ENCODE assay signal across 9 mouse cellular contexts in genomic region chr11:97971232-97971631, GRCm38 (mm10). TPM values are rescaled to one million over a fixed set of nuclear protein-coding genes. Genes with fewer than 3 reads are reported as not detected.
DNase-seq lines count a peak whose midpoint lies in the region; ATAC-seq and TF ChIP-seq lines count a peak whose summit lies in the region.
"Had no signal": no experiment of that assay in that cellular context is flagged by ENCODE, and none has a peak within 500 bp of the region (broad histone marks: within the 10 kb centered on the region; RNA-seq: fewer than 3 reads in every experiment).

No protein-coding gene starts in this region.

- no peaks in the 10 kb centered on the region for H3K27me3 ChIP-seq in forebrain, postnatal 0 days (ENCODE audit: insufficient read depth, low read length)
- H3K27me3 ChIP-seq in forebrain, embryonic 11.5 days (ENCODE audit: control insufficient read depth, insufficient read depth, low read length), result no peaks in the 10 kb centered on the region
- H3K27me3 ChIP-seq in Patski, result no peaks in the 10 kb centered on the region
- no peaks in the 10 kb centered on the region for H3K27me3 ChIP-seq in midbrain, embryonic 13.5 days
- H3K27me3 ChIP-seq: neural tube, embryonic 13.5 days had no signal

- 31% methylated on average over 7 of the region's 7 CpGs for WGBS in forebrain, postnatal 0 days
- WGBS in forebrain, embryonic 11.5 days, result 47% methylated on average over 7 of the region's 7 CpGs
- 7% methylated on average over 7 of the region's 7 CpGs for WGBS in olfactory bulb, adult 2 months
- WGBS in midbrain, embryonic 13.5 days, result 44% methylated on average over 7 of the region's 7 CpGs

- H3K4me1 ChIP-seq in forebrain, postnatal 0 days (ENCODE audit: insufficient read depth), result no peaks in the 10 kb centered on the region
- H3K4me1 ChIP-seq in forebrain, embryonic 11.5 days (replicated peaks; ENCODE audit: control insufficient read depth, insufficient read depth, low read length), result no peaks in the 10 kb centered on the region
- peaks cover 24% of the 10 kb centered on the region for H3K4me1 ChIP-seq in olfactory bulb, adult 2 months (ENCODE audit: control insufficient read depth, insufficient read depth, low read length)
- peaks cover 11% of the 10 kb centered on the region for H3K4me1 ChIP-seq in midbrain, embryonic 13.5 days (replicated peaks)

- peak; percentile 68 for DNase-seq in forebrain, postnatal 0 days
- no peak for DNase-seq in forebrain, embryonic 11.5 days (ENCODE audit: low spot score)
- no peak for DNase-seq in Patski (ENCODE audit: low read depth, low spot score)
- DNase-seq in gastrocnemius, postnatal 10 days, result peak; percentile 78
- peak; percentile 64 to 76 for DNase-seq in layer of hippocampus, postnatal 10 days (ENCODE audit: low spot score in 2 of 2)
- no peak for DNase-seq in kidney, adult 18-20 months

- CTCF ChIA-PET in Patski (lab: Charles Lee), result interaction anchor here (1.6 to 2.0 kb wide), 3 partner anchors 13 to 71 kb away, joined by 4 to 8 read pairs (median 7); no protein-coding TSS in a partner anchor

- ATAC-seq in forebrain, postnatal 0 days, result peak; percentile 74
- ATAC-seq in forebrain, embryonic 11.5 days (replicated peaks; ENCODE audit: low FRiP score), result no peak
- ATAC-seq in Patski, result peak; percentile 65
- no peak for ATAC-seq in midbrain, embryonic 13.5 days

- no peaks in the 10 kb centered on the region for H3K36me3 ChIP-seq in forebrain, postnatal 0 days (ENCODE audit: insufficient read depth)
- H3K36me3 ChIP-seq in forebrain, embryonic 11.5 days (ENCODE audit: control insufficient read depth, insufficient read depth, low read length), result no peaks in the 10 kb centered on the region
- no peaks in the 10 kb centered on the region for H3K36me3 ChIP-seq in midbrain, embryonic 13.5 days
- H3K36me3 ChIP-seq: neural tube, embryonic 13.5 days had no signal

- no peak for TF ChIP-seq POLR2A in olfactory bulb, adult 2 months (IDR thresholded peaks at IDR 0.05; ENCODE audit: insufficient read depth, low read depth, low read length)

- in situ Hi-C loops in Patski (cut with MboI; ENCODE audit: low pct_unique_long_range_greater_than_20kb), result no loop called here

- POLR2A ChIA-PET in Patski (lab: Charles Lee), result no interaction called here

- H3K9me3 ChIP-seq in forebrain, postnatal 0 days (ENCODE audit: low read length), result no peaks in the 10 kb centered on the region
- H3K9me3 ChIP-seq in forebrain, embryonic 11.5 days (ENCODE audit: control insufficient read depth, low read length), result no peaks in the 10 kb centered on the region
- H3K9me3 ChIP-seq in midbrain, embryonic 13.5 days, result no peaks in the 10 kb centered on the region
- H3K9me3 ChIP-seq: neural tube, embryonic 13.5 days had no signal

- H3K4me2 ChIP-seq in forebrain, postnatal 0 days (ENCODE audit: low read depth), result peak overlapping the region; percentile 17
- no peak overlapping the region for H3K4me2 ChIP-seq in forebrain, embryonic 11.5 days (ENCODE audit: low read depth, low read length, severe bottlenecking)
- no peak overlapping the region for H3K4me2 ChIP-seq in midbrain, embryonic 13.5 days (replicated peaks)
- H3K4me2 ChIP-seq: neural tube, embryonic 13.5 days had no signal

- no peak overlapping the region for H3K27ac ChIP-seq in forebrain, postnatal 0 days (ENCODE audit: low read depth, low read length)
- no peak overlapping the region for H3K27ac ChIP-seq in forebrain, embryonic 11.5 days (ENCODE audit: low read depth, low read length)
- H3K27ac ChIP-seq in olfactory bulb, adult 2 months (ENCODE audit: insufficient read depth, low read depth, low read length), result peak overlapping the region; percentile 97
- H3K27ac ChIP-seq in midbrain, embryonic 13.5 days, result no peak overlapping the region
- H3K27ac ChIP-seq: neural tube, embryonic 13.5 days had no signal

- no peak overlapping the region for H3K4me3 ChIP-seq in forebrain, postnatal 0 days (ENCODE audit: low read depth, low read length)
- no peak overlapping the region for H3K4me3 ChIP-seq in forebrain, embryonic 11.5 days (ENCODE audit: low read depth, low read length)
- peak overlapping the region; percentile 22 for H3K4me3 ChIP-seq in olfactory bulb, adult 2 months (ENCODE audit: insufficient read depth, low read depth, low read length)
- no peak overlapping the region for H3K4me3 ChIP-seq in midbrain, embryonic 13.5 days (replicated peaks)
- H3K4me3 ChIP-seq: neural tube, embryonic 13.5 days had no signal

- H3K9ac ChIP-seq in forebrain, postnatal 0 days, result no peak overlapping the region
- no peak overlapping the region for H3K9ac ChIP-seq in forebrain, embryonic 11.5 days (ENCODE audit: low read length)
- H3K9ac ChIP-seq in midbrain, embryonic 13.5 days (replicated peaks), result no peak overlapping the region
- H3K9ac ChIP-seq: neural tube, embryonic 13.5 days had no signal

- TF ChIP-seq CTCF in forebrain, postnatal 0 days (IDR thresholded peaks at IDR 0.05; ENCODE audit: low read depth), result no peak
- no peak for TF ChIP-seq CTCF in Patski (IDR thresholded peaks at IDR 0.05)
- TF ChIP-seq CTCF in olfactory bulb, adult 2 months (IDR thresholded peaks at IDR 0.05; ENCODE audit: insufficient read depth, low read depth, low read length), result no peak

RNA-seq across cellular contexts. Expression of gene Plxdc1, which starts 15.0 kb away (rescaled TPM):
- total RNA-seq in forebrain, postnatal 0 days (2014; rRNA removed), result 0.54 and 1.5 TPM in 2 replicates
- 1.6 and 3.5 TPM in 2 replicates for polyA plus RNA-seq in forebrain, postnatal 0 days (2015; fragmentation: Nextera tagmentation; extraction: Ambion mirVana)
- 0.20 TPM in 1 of 2 replicates, not detected in the other for polyA plus RNA-seq in forebrain, embryonic 11.5 days (2014; fragmentation: Nextera tagmentation; extraction: Ambion mirVana)
- polyA plus RNA-seq in Patski (2021), result 0.41 TPM
- 10 to 100 TPM in 1 of 2 experiments, 1 to 10 TPM in 1; 8.3 to 10.7 TPM for total RNA-seq in gastrocnemius, postnatal 10 days (2021)
- total RNA-seq in layer of hippocampus, postnatal 10 days (2021), result 1 to 10 TPM; 6.8 to 7.1 TPM
- not detected in 2 replicates for polyA plus RNA-seq in olfactory bulb, adult 2 months (2012; ENCODE audit: insufficient read depth, insufficient read length, low replicate concordance, missing spikeins)
- polyA plus RNA-seq in midbrain, embryonic 13.5 days (2015; fragmentation: Nextera tagmentation; extraction: Ambion mirVana), result 0.38 and 0.63 TPM in 2 replicates

RNA-seq across cellular contexts. Expression of gene Arl5c, which starts 24.7 kb away (rescaled TPM):
- total RNA-seq in forebrain, postnatal 0 days (2014; rRNA removed), result 3.7 and 5.2 TPM in 2 replicates
- polyA plus RNA-seq in forebrain, postnatal 0 days (2015; fragmentation: Nextera tagmentation; extraction: Ambion mirVana), result 3.0 and 4.2 TPM in 2 replicates
- polyA plus RNA-seq in forebrain, embryonic 11.5 days (2014; fragmentation: Nextera tagmentation; extraction: Ambion mirVana), result 10.4 and 12.3 TPM in 2 replicates
- polyA plus RNA-seq in Patski (2021), result 2.0 TPM
- 1 to 10 TPM in 1 of 2 experiments, under 1 TPM in 1; 0.82 to 1.8 TPM for total RNA-seq in gastrocnemius, postnatal 10 days (2021)
- total RNA-seq in layer of hippocampus, postnatal 10 days (2021), result 1 to 10 TPM; 2.0 to 2.1 TPM
- polyA plus RNA-seq in olfactory bulb, adult 2 months (2012; ENCODE audit: insufficient read depth, insufficient read length, low replicate concordance, missing spikeins), result 395 TPM in 1 of 2 replicates, not detected in the other
- 8.0 and 10.5 TPM in 2 replicates for polyA plus RNA-seq in midbrain, embryonic 13.5 days (2015; fragmentation: Nextera tagmentation; extraction: Ambion mirVana)

RNA-seq across cellular contexts. Expression of gene Cacnb1, which starts 51.6 kb away (rescaled TPM):
- total RNA-seq in forebrain, postnatal 0 days (2014; rRNA removed), result 64.1 and 76.4 TPM in 2 replicates
- polyA plus RNA-seq in forebrain, postnatal 0 days (2015; fragmentation: Nextera tagmentation; extraction: Ambion mirVana), result 49.4 and 57.2 TPM in 2 replicates
- 9.6 and 11.1 TPM in 2 replicates for polyA plus RNA-seq in forebrain, embryonic 11.5 days (2014; fragmentation: Nextera tagmentation; extraction: Ambion mirVana)
- 6.0 TPM for polyA plus RNA-seq in Patski (2021)
- total RNA-seq in gastrocnemius, postnatal 10 days (2021), result 100 to 1,000 TPM; 313 to 347 TPM
- 100 to 1,000 TPM; 118 TPM for total RNA-seq in layer of hippocampus, postnatal 10 days (2021)
- polyA plus RNA-seq in olfactory bulb, adult 2 months (2012; ENCODE audit: insufficient read depth, insufficient read length, low replicate concordance, missing spikeins), result not detected in 2 replicates
- 49.8 and 51.8 TPM in 2 replicates for polyA plus RNA-seq in midbrain, embryonic 13.5 days (2015; fragmentation: Nextera tagmentation; extraction: Ambion mirVana)

RNA-seq across cellular contexts. Expression of gene Rpl19, which starts 55.3 kb away (rescaled TPM):
- 793 and 1,371 TPM in 2 replicates for total RNA-seq in forebrain, postnatal 0 days (2014; rRNA removed)
- polyA plus RNA-seq in forebrain, postnatal 0 days (2015; fragmentation: Nextera tagmentation; extraction: Ambion mirVana), result 687 and 897 TPM in 2 replicates
- 897 and 919 TPM in 2 replicates for polyA plus RNA-seq in forebrain, embryonic 11.5 days (2014; fragmentation: Nextera tagmentation; extraction: Ambion mirVana)
- 1,363 TPM for polyA plus RNA-seq in Patski (2021)
- total RNA-seq in gastrocnemius, postnatal 10 days (2021), result 100 to 1,000 TPM; 848 to 925 TPM
- total RNA-seq in layer of hippocampus, postnatal 10 days (2021), result 100 to 1,000 TPM; 648 to 672 TPM
- not detected in 2 replicates for polyA plus RNA-seq in olfactory bulb, adult 2 months (2012; ENCODE audit: insufficient read depth, insufficient read length, low replicate concordance, missing spikeins)
- 699 and 710 TPM in 2 replicates for polyA plus RNA-seq in midbrain, embryonic 13.5 days (2015; fragmentation: Nextera tagmentation; extraction: Ambion mirVana)

Comparison
In these comparisons a context has a peak if more than half of its experiments do, and no peak if none do; other contexts are left out.
1. ATAC-seq: peak in forebrain, postnatal 0 days (single experiment) and Patski (single experiment); none in forebrain, embryonic 11.5 days (single experiment) and midbrain, embryonic 13.5 days (single experiment).
2. DNase-seq: peak in forebrain, postnatal 0 days (single experiment), gastrocnemius, postnatal 10 days (single experiment) and layer of hippocampus, postnatal 10 days (2 of 2); none in forebrain, embryonic 11.5 days (single experiment), Patski (single experiment) and kidney, adult 18-20 months (single experiment).